Mouse (Mus musculus): Measurements from ENCODE around the gene Rab11fip4.

DNA sequence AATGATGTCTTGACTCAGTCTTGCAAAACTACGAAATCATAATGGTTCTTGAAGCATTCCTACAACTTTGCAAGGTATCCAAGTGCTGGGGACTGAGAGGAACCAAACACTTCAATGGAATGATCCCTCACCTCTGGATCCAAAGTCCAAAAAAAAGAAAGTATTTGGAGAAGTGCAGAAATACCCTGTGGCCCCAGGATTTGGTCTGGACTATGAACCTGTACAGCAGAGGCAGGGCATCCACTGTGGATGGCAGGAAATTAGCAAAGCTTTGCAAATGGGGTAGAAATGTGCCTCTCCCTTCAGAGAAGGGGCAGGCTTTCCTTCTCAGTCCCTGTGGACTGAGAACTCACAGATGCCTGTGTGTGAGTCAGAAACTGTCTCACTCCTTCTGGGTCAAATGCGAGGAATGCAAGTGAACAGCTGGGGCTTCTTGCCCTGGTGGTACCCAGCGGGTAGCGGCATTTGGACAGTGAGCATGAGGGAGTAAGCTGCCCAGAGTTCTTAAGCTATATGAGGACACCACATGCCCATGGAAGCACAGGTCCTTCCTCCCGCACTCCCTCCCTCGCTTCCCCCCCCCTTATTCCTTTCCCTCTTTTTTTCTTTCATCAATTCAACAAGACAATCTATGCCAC lies 147.0 kb downstream of the Rab11fip4 start:
- TF ChIP-seq CTCF (IDR thresholded peaks at IDR 0.05; ENCODE audit: low read depth): no peak
- no peak for TF ChIP-seq EP300 (IDR thresholded peaks at IDR 0.05; ENCODE audit: low read depth)
